Mouse (Mus musculus) liver, embryonic 11.5 days (tissue): Measurements from ENCODE around the gene Gm14214. TPM values are rescaled to one million over a fixed set of nuclear protein-coding genes. Genes with fewer than 3 reads are reported as not detected.
A peak's percentile ranks its signal among the peaks of the same experiment; 100 is the strongest.

Source experiments
- ATAC-seq: fragments of 200-750 bp; cut with Nextera tagmentation; replicated peaks from 2 replicates; pipeline ENCODE4 v1.8.0; 2017; ENCODE audit warnings: moderate number of reproducible peaks, mild to moderate bottlenecking, moderate TSS enrichment, moderate library complexity; ENCODE audit not compliant: low FRiP score
- DNase-seq: peaks from one replicate; pipeline ENCODE4 v3.0.0-alpha.2; 2017; ENCODE audit warnings: low spot score
- H3K27ac ChIP-seq: fragments of 300-500 bp; sonication (generic); 2 replicates; pipeline ENCODE4 v1.5.1; 2014; ENCODE audit warnings: mild to moderate bottlenecking, low read depth, low read length, control low read depth
- H3K27me3 ChIP-seq: fragments of 300-500 bp; sonication (generic); replicated peaks from 2 replicates; pipeline ENCODE4 v1.6.1; 2014; ENCODE audit warnings: low read length, mixed read lengths; ENCODE audit not compliant: control insufficient read depth, insufficient read depth
- H3K36me3 ChIP-seq: fragments of 300-500 bp; sonication (generic); 2 replicates; pipeline ENCODE4 v1.6.1; 2014; ENCODE audit warnings: mild to moderate bottlenecking, low read length, moderate library complexity, mixed read lengths; ENCODE audit not compliant: control insufficient read depth, insufficient read depth
- H3K4me1 ChIP-seq: fragments of 300-500 bp; sonication (generic); replicated peaks from 2 replicates; pipeline ENCODE4 v1.6.1; 2014; ENCODE audit warnings: low read length, mixed read lengths; ENCODE audit not compliant: control insufficient read depth, insufficient read depth
- H3K4me2 ChIP-seq: fragments of 300-500 bp; sonication (generic); 2 replicates; pipeline ENCODE4 v1.6.1; 2014; ENCODE audit warnings: mild to moderate bottlenecking, control low read depth, moderate library complexity
- H3K4me3 ChIP-seq: fragments of 300-500 bp; sonication (generic); 2 replicates; pipeline ENCODE4 v1.5.1; 2014; ENCODE audit warnings: low read depth, low read length, control low read depth
- H3K9ac ChIP-seq: fragments of 300-500 bp; sonication (generic); 2 replicates; pipeline ENCODE4 v1.6.1; 2014; ENCODE audit warnings: low read depth, low read length, control low read depth
- H3K9me3 ChIP-seq: fragments of 300-500 bp; sonication (generic); 2 replicates; pipeline ENCODE4 v1.6.1; 2016; ENCODE audit warnings: low read length, inconsistent platforms, mixed read lengths; ENCODE audit not compliant: control insufficient read depth
- WGBS: fragments of 180-500 bp; shearing (Covaris S2); extraction: QIAGEN DNeasy Blood & Tissue Kit; methylation state at CpG from one replicate; pipeline ENCODE4 v1.1.7; 2014; 5-methylcytosine and 5-hydroxymethylcytosine counted together
- polyA plus RNA-seq: library from polyadenylated mRNA; unstranded; fragments of >200 nt; fragmentation: Nextera tagmentation; extraction: Ambion mirVana; gene quantifications from 2 replicates; pipeline ENCODE4 v1.2.1, GENCODE M21; 2014

Gm14214 gene
- polyA plus RNA-seq, 1 experiment from 2014 or later = not detected

GRCm38 (mm10) chr2:154764828-154765497 lies 4.9 kb downstream of the Gm14214 start:
- Histone ChIP-seq H3K4me2 (peak overlapping the region; percentile 43), H3K9ac (peak overlapping the region; percentile 46), H3K36me3 (no peaks in the 10 kb centered on the region), H3K4me3 (no peak overlapping the region), H3K4me1 (peaks cover 35% of the 10 kb centered on the region), H3K27me3 (no peaks in the 10 kb centered on the region), H3K9me3 (no peaks in the 10 kb centered on the region), H3K27ac (peak overlapping the region; percentile 86)
- WGBS = 76% methylated on average over 9 of the region's 9 CpGs
- peak; percentile 58 for DNase-seq
- peak; percentile 93 for ATAC-seq

- no peaks in the 10 kb centered on the region for H3K36me3 ChIP-seq
- H3K4me3 ChIP-seq = no peak overlapping the region
- WGBS = 59% methylated on average over 3 of the region's 3 CpGs
- no peak overlapping the region for H3K9ac ChIP-seq
- no peak overlapping the region; the same call in 1 of the 2 replicates for H3K27ac ChIP-seq
- H3K27me3 ChIP-seq = no peaks in the 10 kb centered on the region
- peaks cover 35% of the 10 kb centered on the region for H3K4me1 ChIP-seq
- DNase-seq (no peak), ATAC-seq (peak; percentile 80)
- H3K9me3 ChIP-seq = no peaks in the 10 kb centered on the region
- H3K4me2 ChIP-seq = peak overlapping the region; percentile 38
Measured at GRCm38 (mm10) chr2:154763226-154763625, 6.6 kb downstream of the Gm14214 start.

- Histone ChIP-seq H3K27ac (no peak overlapping the region), H3K9ac (no peak overlapping the region), H3K4me3 (no peak overlapping the region), H3K4me2 (no peak overlapping the region), H3K36me3 (no peaks in the 10 kb centered on the region), H3K27me3 (no peaks in the 10 kb centered on the region), H3K9me3 (no peaks in the 10 kb centered on the region), H3K4me1 (peaks cover 13% of the 10 kb centered on the region)
- 82% methylated on average over 1 of the region's 1 CpGs for WGBS
- DNase-seq (no peak), ATAC-seq (no peak)
Measured at GRCm38 (mm10) chr2:154758454-154758853, 11.4 kb downstream of the Gm14214 start.

- Histone ChIP-seq H3K9ac (no peak overlapping the region), H3K27me3 (no peaks in the 10 kb centered on the region), H3K4me1 (peaks cover 5% of the 10 kb centered on the region), H3K4me2 (no peak overlapping the region), H3K27ac (no peak overlapping the region), H3K4me3 (no peak overlapping the region), H3K9me3 (no peaks in the 10 kb centered on the region), H3K36me3 (no peaks in the 10 kb centered on the region)
- ATAC-seq (no peak), DNase-seq (no peak)
- 89% methylated on average over 5 of the region's 5 CpGs for WGBS
Measured at GRCm38 (mm10) chr2:154757691-154758090, 12.1 kb downstream of the Gm14214 start.

- no peaks in the 10 kb centered on the region for H3K9me3 ChIP-seq
- ATAC-seq = no peak
Measured at GRCm38 (mm10) chr2:154755791-154756190, 14.0 kb downstream of the Gm14214 start.

GRCm38 (mm10) chr2:154754068-154754560 lies 15.7 kb downstream of the Gm14214 start:
- ATAC-seq (no peak), DNase-seq (no peak)
- no peaks in the 10 kb centered on the region for H3K4me1 ChIP-seq
- no peaks in the 10 kb centered on the region for H3K9me3 ChIP-seq
- no peak overlapping the region for H3K27ac ChIP-seq
- no peak overlapping the region for H3K4me2 ChIP-seq
- H3K9ac ChIP-seq = no peak overlapping the region
- WGBS = 75% methylated on average over 2 of the region's 2 CpGs
- H3K36me3 ChIP-seq = no peaks in the 10 kb centered on the region
- H3K27me3 ChIP-seq = no peaks in the 10 kb centered on the region
- H3K4me3 ChIP-seq = no peak overlapping the region

More at GRCm38 (mm10) chr2:154755791-154756190, 14.0 kb downstream of the Gm14214 start:
- WGBS = 55% methylated on average over 6 of the region's 6 CpGs
- Histone ChIP-seq H3K36me3 (no peaks in the 10 kb centered on the region), H3K4me1 (no peaks in the 10 kb centered on the region), H3K27me3 (no peaks in the 10 kb centered on the region), H3K27ac (no peak overlapping the region), H3K4me2 (no peak overlapping the region), H3K4me3 (no peak overlapping the region), H3K9ac (no peak overlapping the region)
- DNase-seq = no peak

GRCm38 (mm10) chr2:154751924-154752323 lies 17.9 kb downstream of the Gm14214 start:
- no peaks in the 10 kb centered on the region for H3K36me3 ChIP-seq
- H3K27ac ChIP-seq = no peak overlapping the region
- no peaks in the 10 kb centered on the region for H3K27me3 ChIP-seq
- no peak overlapping the region for H3K4me3 ChIP-seq
- H3K4me1 ChIP-seq = no peaks in the 10 kb centered on the region
- 57% methylated on average over 8 of the region's 8 CpGs for WGBS
- no peaks in the 10 kb centered on the region for H3K9me3 ChIP-seq
- no peak overlapping the region for H3K9ac ChIP-seq
- ATAC-seq = no peak
- H3K4me2 ChIP-seq = no peak overlapping the region
- DNase-seq = no peak

GRCm38 (mm10) chr2:154749046-154750036 lies 20.5 kb downstream of the Gm14214 start:
- Histone ChIP-seq H3K27me3 (no peaks in the 10 kb centered on the region), H3K4me2 (no peak overlapping the region), H3K4me3 (no peak overlapping the region), H3K4me1 (no peaks in the 10 kb centered on the region), H3K27ac (no peak overlapping the region), H3K36me3 (no peaks in the 10 kb centered on the region), H3K9ac (no peak overlapping the region), H3K9me3 (no peaks in the 10 kb centered on the region)
- DNase-seq (no peak), ATAC-seq (no peak)
- 69% methylated on average over 23 of the region's 23 CpGs for WGBS
